Comparison of ENCODE assay signal across 9 mouse cellular contexts in genomic region chr6:141091076-141091780, GRCm38 (mm10).
A peak's percentile ranks its signal among the peaks of the same experiment; 100 is the strongest.
DNase-seq lines count a peak whose midpoint lies in the region; ATAC-seq and TF ChIP-seq lines count a peak whose summit lies in the region.
"Had no signal": no experiment of that assay in that cellular context is flagged by ENCODE, and none has a peak within 500 bp of the region (broad histone marks: within the 10 kb centered on the region; RNA-seq: fewer than 3 reads in every experiment).

No protein-coding gene starts in this region.

- ATAC-seq in forebrain, postnatal 0 days, result peak; percentile 62
- no peak for ATAC-seq in megakaryocyte-erythroid progenitor cell, adult 5-6 weeks (replicated peaks; ENCODE audit: low FRiP score, low TSS enrichment, poor library complexity, severe bottlenecking)

- no peak overlapping the region for H3K4me2 ChIP-seq in forebrain, postnatal 0 days (ENCODE audit: low read depth)

- DNase-seq in layer of hippocampus, adult 8-10 months (ENCODE audit: low spot score in 2 of 2), result peak; percentile 9 to 12
- no peak for DNase-seq in layer of hippocampus, adult 9-10 months (ENCODE audit: low spot score)
- peak; percentile 58 for DNase-seq in forebrain, postnatal 0 days
- peak; percentile 18 to 40 for DNase-seq in heart, postnatal 10 days
- DNase-seq in lung, postnatal 4 days, result peak; percentile 54 to 64
- DNase-seq in cerebellum, adult 9-11 months, result no peak
- DNase-seq in embryo, embryonic 10 days (ENCODE audit: low spot score), result no peak

- TF ChIP-seq CTCF in forebrain, postnatal 0 days (IDR thresholded peaks at IDR 0.05; ENCODE audit: low read depth), result no peak

- H3K36me3 ChIP-seq in forebrain, postnatal 0 days (ENCODE audit: insufficient read depth), result no peaks in the 10 kb centered on the region
- H3K36me3 ChIP-seq: midbrain, embryonic 10.5 days had no signal

- H3K27me3 ChIP-seq in forebrain, postnatal 0 days (ENCODE audit: insufficient read depth, low read length), result no peaks in the 10 kb centered on the region

- no peak overlapping the region for H3K9ac ChIP-seq in forebrain, postnatal 0 days

- intact Hi-C loops in heart, postnatal 10 days (cut with DNase I), result no loop called here

- no peak overlapping the region for H3K27ac ChIP-seq in forebrain, postnatal 0 days (ENCODE audit: low read depth, low read length)
- H3K27ac ChIP-seq: midbrain, embryonic 10.5 days had no signal

- no peak overlapping the region for H3K4me3 ChIP-seq in forebrain, postnatal 0 days (ENCODE audit: low read depth, low read length)
- H3K4me3 ChIP-seq: midbrain, embryonic 10.5 days had no signal

- WGBS in forebrain, postnatal 0 days, result 52% methylated on average over 9 of the region's 9 CpGs

- H3K4me1 ChIP-seq in forebrain, postnatal 0 days (ENCODE audit: insufficient read depth), result no peaks in the 10 kb centered on the region
- H3K4me1 ChIP-seq: midbrain, embryonic 10.5 days had no signal

- H3K9me3 ChIP-seq in forebrain, postnatal 0 days (ENCODE audit: low read length), result no peaks in the 10 kb centered on the region
- H3K9me3 ChIP-seq: midbrain, embryonic 10.5 days had no signal

Comparison
In these comparisons a context has a peak if more than half of its experiments do, and no peak if none do; other contexts are left out.
1. DNase-seq: peak in layer of hippocampus, adult 8-10 months (2 of 2), forebrain, postnatal 0 days (single experiment), heart, postnatal 10 days (2 of 2) and lung, postnatal 4 days (2 of 2); none in layer of hippocampus, adult 9-10 months (single experiment), cerebellum, adult 9-11 months (single experiment) and embryo, embryonic 10 days (single experiment).